Mouse (Mus musculus) limb, embryonic 10.5 days (tissue): ENCODE results near the gene Polg. TPM values are rescaled to one million over a fixed set of nuclear protein-coding genes. Genes with fewer than 3 reads are reported as not detected.

Source experiments
- DNase-seq: peaks from one replicate; pipeline ENCODE4 v3.0.0-alpha.2; 2017; ENCODE audit warnings: low spot score
- H3K27ac ChIP-seq: fragments of 300-500 bp; sonication (generic); 2 replicates; pipeline ENCODE4 v1.5.1; 2016; ENCODE audit warnings: mild to moderate bottlenecking
- H3K27me3 ChIP-seq: fragments of 300-500 bp; sonication (generic); 2 replicates; pipeline ENCODE4 v1.6.1; 2016; ENCODE audit warnings: low read depth, mild to moderate bottlenecking; ENCODE audit not compliant: poor library complexity, severe bottlenecking
- H3K36me3 ChIP-seq: fragments of 300-500 bp; sonication (generic); 2 replicates; pipeline ENCODE4 v1.6.1; 2016; ENCODE audit warnings: mild to moderate bottlenecking, moderate library complexity
- H3K4me1 ChIP-seq: fragments of 300-500 bp; sonication (generic); 2 replicates; pipeline ENCODE4 v1.6.1; 2016
- H3K4me3 ChIP-seq: fragments of 300-500 bp; sonication (generic); 2 replicates; pipeline ENCODE4 v1.5.1; 2016; ENCODE audit warnings: mild to moderate bottlenecking, moderate library complexity
- H3K9me3 ChIP-seq: fragments of 300-500 bp; sonication (generic); replicated peaks from 2 replicates; pipeline ENCODE4 v1.6.1; 2016; ENCODE audit warnings: mild to moderate bottlenecking
- WGBS: fragments of 180-500 bp; shearing (Covaris S2); methylation state at CpG from one replicate; pipeline ENCODE4 v1.1.7; 2016; 5-methylcytosine and 5-hydroxymethylcytosine counted together
- polyA plus RNA-seq: library from polyadenylated mRNA; unstranded; fragments of >200 nt; fragmentation: Nextera tagmentation; extraction: Ambion mirVana; gene quantifications from 2 replicates; pipeline ENCODE4 v1.2.1, GENCODE M21; 2016

Gene Polg
- 41.1 and 42.3 TPM in 2 replicates for polyA plus RNA-seq

DNA sequence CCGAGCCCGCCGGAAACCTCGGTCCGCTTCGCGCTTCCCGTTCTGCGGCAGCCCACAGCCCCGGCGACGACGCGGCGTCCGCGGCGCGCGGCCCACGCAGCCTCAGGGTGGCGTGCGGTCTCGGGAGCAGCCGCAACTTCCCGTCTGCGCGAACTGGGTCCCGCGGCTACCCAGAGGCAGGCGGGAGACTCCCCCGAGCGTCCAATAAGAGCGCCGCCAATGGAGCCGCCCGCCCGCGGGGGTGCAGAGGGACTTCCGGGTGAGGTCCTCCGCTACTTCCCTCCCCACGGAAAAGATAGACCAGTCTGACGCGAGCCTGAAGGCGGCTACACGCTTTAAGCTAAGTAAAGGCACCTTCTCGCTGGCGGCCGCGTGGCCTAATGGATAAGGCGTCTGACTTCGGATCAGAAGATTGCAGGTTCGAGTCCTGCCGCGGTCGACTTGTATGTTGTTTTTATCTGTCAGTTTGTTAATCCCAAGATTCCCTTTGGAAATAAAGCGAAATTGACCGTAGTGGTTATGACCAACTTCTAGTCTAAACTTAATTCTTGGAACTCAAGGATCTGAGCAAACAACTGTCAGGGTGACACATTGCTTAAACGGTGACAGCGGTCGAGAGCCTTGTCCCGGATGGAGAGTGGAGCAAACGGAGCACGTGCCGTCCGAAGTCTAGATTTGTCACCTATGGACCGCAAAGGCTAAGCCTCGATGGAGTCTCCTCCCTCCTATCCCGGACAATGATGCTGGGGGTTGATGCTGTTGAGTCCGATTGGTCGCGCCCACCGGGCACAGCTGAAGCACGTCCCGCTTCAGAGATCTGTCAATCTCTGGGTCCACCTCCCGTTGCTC lies at the start of gene Polg:
Gene Polg, minus strand, starts transcription at position 310 of the 849 bp plus-strand sequence.
- H3K27ac ChIP-seq: peak within 1 kb of the TSS; percentile 92

DNA sequence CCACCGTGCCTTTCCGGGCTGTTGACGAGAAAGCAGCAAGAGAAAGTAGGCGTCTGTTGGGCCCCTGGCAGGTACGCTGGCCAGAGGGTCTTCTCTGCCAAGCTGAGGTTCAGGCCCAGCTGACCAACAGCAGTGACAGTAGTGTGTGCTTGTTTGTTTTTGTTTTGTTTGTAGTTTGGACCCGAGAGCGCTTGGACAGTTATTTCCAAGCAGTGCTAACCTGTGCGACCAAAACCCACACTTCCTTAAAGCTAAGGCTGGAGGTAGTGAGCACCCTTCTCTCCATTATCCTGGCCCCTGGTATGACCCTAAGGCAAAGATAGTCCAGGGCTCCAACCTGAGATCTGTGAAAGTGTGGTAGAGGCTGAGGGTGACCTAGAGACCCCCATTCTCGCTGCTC lies 49.7 kb upstream of the Polg start:
- Histone ChIP-seq H3K27ac (peak overlapping the region; percentile 66), H3K36me3 (no peaks in the 10 kb centered on the region), H3K27me3 (peaks cover 100% of the 10 kb centered on the region), H3K4me3 (peak overlapping the region; percentile 51), H3K4me1 (peaks cover 9% of the 10 kb centered on the region), H3K9me3 (no peaks in the 10 kb centered on the region)
- DNase-seq: no peak
- 32% methylated on average over 9 of the region's 9 CpGs for WGBS

More for the DNA sequence above, at the start of gene Polg:
- no peaks in the 10 kb centered on the region for H3K9me3 ChIP-seq
- H3K36me3 ChIP-seq: peaks cover 29% of the 10 kb centered on the region
- peaks cover 21% of the 10 kb centered on the region for H3K27me3 ChIP-seq
- peak within 1 kb of the TSS; percentile 93 for H3K4me3 ChIP-seq
- WGBS: under 1% methylated on average over 76 of the region's 76 CpGs
- H3K4me1 ChIP-seq: peaks cover 47% of the 10 kb centered on the region
- peak; percentile 99 for DNase-seq

GRCm38 (mm10) chr7:79515221-79515743 lies 49.1 kb upstream of the Polg start:
- peak overlapping the region; percentile 51 for H3K4me3 ChIP-seq
- peaks cover 100% of the 10 kb centered on the region for H3K27me3 ChIP-seq
- H3K9me3 ChIP-seq: no peaks in the 10 kb centered on the region
- peak; percentile 65 for DNase-seq
- 2% methylated on average over 57 of the region's 57 CpGs for WGBS
- H3K4me1 ChIP-seq: peaks cover 9% of the 10 kb centered on the region
- H3K27ac ChIP-seq: peak overlapping the region; percentile 66
- no peaks in the 10 kb centered on the region for H3K36me3 ChIP-seq

- peak; percentile 48 for DNase-seq
- Histone ChIP-seq H3K27ac (no peak overlapping the region), H3K36me3 (no peaks in the 10 kb centered on the region), H3K9me3 (no peaks in the 10 kb centered on the region), H3K4me1 (peaks cover 9% of the 10 kb centered on the region), H3K4me3 (no peak overlapping the region), H3K27me3 (peaks cover 100% of the 10 kb centered on the region)
- WGBS: 3% methylated on average over 20 of the region's 20 CpGs
Observed at GRCm38 (mm10) chr7:79514361-79514881, 48.3 kb upstream of the Polg start.

- Histone ChIP-seq H3K36me3 (no peaks in the 10 kb centered on the region), H3K4me3 (no peak overlapping the region), H3K27me3 (peaks cover 100% of the 10 kb centered on the region), H3K27ac (no peak overlapping the region), H3K4me1 (peaks cover 14% of the 10 kb centered on the region), H3K9me3 (no peaks in the 10 kb centered on the region)
- DNase-seq: no peak
- 2% methylated on average over 2 of the region's 2 CpGs for WGBS
Observed at GRCm38 (mm10) chr7:79513466-79513865, 47.3 kb upstream of the Polg start.

- H3K4me1 ChIP-seq: peaks cover 15% of the 10 kb centered on the region
- no peak overlapping the region for H3K4me3 ChIP-seq
- 5% methylated on average over 4 of the region's 4 CpGs for WGBS
- H3K27me3 ChIP-seq: peaks cover 100% of the 10 kb centered on the region
- H3K27ac ChIP-seq: no peak overlapping the region
- DNase-seq: no peak
- H3K36me3 ChIP-seq: no peaks in the 10 kb centered on the region
- H3K9me3 ChIP-seq: no peaks in the 10 kb centered on the region
Observed at GRCm38 (mm10) chr7:79512496-79512895, 46.3 kb upstream of the Polg start.

- DNase-seq: no peak
- Histone ChIP-seq H3K9me3 (no peaks in the 10 kb centered on the region), H3K4me1 (peaks cover 15% of the 10 kb centered on the region), H3K27ac (no peak overlapping the region), H3K27me3 (peaks cover 100% of the 10 kb centered on the region), H3K36me3 (no peaks in the 10 kb centered on the region), H3K4me3 (no peak overlapping the region)
- WGBS: 3% methylated on average over 5 of the region's 5 CpGs
Observed at GRCm38 (mm10) chr7:79511656-79512055, 45.5 kb upstream of the Polg start.

GRCm38 (mm10) chr7:79511181-79511580 lies 45.0 kb upstream of the Polg start:
- no peaks in the 10 kb centered on the region for H3K36me3 ChIP-seq
- H3K9me3 ChIP-seq: no peaks in the 10 kb centered on the region
- H3K27me3 ChIP-seq: peaks cover 100% of the 10 kb centered on the region
- no peak overlapping the region for H3K27ac ChIP-seq
- DNase-seq: no peak
- no peak overlapping the region for H3K4me3 ChIP-seq
- H3K4me1 ChIP-seq: peaks cover 18% of the 10 kb centered on the region
- whole genome bisulfite sequencing: 17% methylated on average over 7 of the region's 7 CpGs

DNA sequence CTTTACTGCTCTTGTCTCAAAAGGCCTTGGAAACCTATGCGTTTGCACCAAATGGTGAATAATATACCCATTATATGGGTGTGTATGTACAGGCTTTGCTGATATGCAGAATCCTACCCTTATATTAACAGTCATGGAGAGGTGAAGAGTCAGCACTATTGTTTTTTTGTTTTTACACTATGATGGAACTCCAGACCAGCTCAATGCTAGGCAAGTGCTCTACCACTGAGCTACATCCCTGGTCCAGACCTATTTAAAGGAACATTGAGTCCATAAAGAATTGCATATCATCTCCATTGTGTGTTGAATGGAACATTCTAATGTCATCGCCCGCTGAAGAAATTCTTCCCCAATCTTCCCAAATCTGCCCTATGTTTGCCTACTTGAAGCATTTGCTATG lies 44.5 kb upstream of the Polg start:
- Histone ChIP-seq H3K4me3 (no peak overlapping the region), H3K27ac (no peak overlapping the region), H3K36me3 (no peaks in the 10 kb centered on the region), H3K4me1 (peaks cover 22% of the 10 kb centered on the region), H3K27me3 (peaks cover 100% of the 10 kb centered on the region), H3K9me3 (no peaks in the 10 kb centered on the region)
- DNase-seq: no peak
- 14% methylated on average over 3 of the region's 3 CpGs for WGBS

DNA sequence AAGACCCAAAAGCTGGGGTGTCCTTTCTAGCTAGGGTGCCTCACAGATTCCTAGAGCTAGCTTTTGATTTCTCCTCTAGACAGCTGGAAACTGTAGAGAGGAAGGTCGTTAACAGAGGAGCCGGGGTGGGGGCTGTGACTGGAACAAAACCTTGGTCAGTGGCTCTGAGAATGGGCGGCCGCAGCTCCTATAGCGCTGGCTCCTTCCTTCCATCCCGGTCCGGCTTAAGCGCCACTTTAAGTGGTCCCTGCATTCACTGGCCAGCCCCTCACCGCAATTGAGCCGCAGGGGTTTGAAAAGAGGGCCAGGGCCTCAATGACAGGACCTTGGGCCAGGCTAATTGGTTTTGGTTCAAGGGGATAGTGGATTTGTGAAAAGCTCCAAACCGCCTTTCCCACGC lies 43.5 kb upstream of the Polg start:
- Histone ChIP-seq H3K4me1 (peaks cover 25% of the 10 kb centered on the region), H3K27ac (no peak overlapping the region), H3K9me3 (no peaks in the 10 kb centered on the region), H3K36me3 (no peaks in the 10 kb centered on the region), H3K27me3 (peaks cover 100% of the 10 kb centered on the region), H3K4me3 (no peak overlapping the region)
- 2% methylated on average over 12 of the region's 12 CpGs for WGBS
- peak; percentile 59 for DNase-seq

- Histone ChIP-seq H3K36me3 (no peaks in the 10 kb centered on the region), H3K27me3 (peaks cover 100% of the 10 kb centered on the region), H3K4me3 (no peak overlapping the region; the same call in 1 of the 2 replicates), H3K4me1 (peaks cover 29% of the 10 kb centered on the region), H3K9me3 (no peaks in the 10 kb centered on the region), H3K27ac (no peak overlapping the region)
- DNase-seq: no peak
- 6% methylated on average over 6 of the region's 6 CpGs for WGBS
Observed at GRCm38 (mm10) chr7:79509235-79509607, 43.1 kb upstream of the Polg start.

GRCm38 (mm10) chr7:79508280-79509234 lies 42.4 kb upstream of the Polg start:
- Histone ChIP-seq H3K4me3 (peak overlapping the region; percentile 32), H3K9me3 (no peaks in the 10 kb centered on the region), H3K4me1 (peaks cover 29% of the 10 kb centered on the region), H3K36me3 (no peaks in the 10 kb centered on the region), H3K27ac (no peak overlapping the region), H3K27me3 (peaks cover 100% of the 10 kb centered on the region)
- no peak for DNase-seq
- under 1% methylated on average over 79 of the region's 79 CpGs for WGBS
